Mouse (Mus musculus) hindbrain, embryonic 15.5 days (tissue): ENCODE data around the gene Gmcl1. TPM values are rescaled to one million over a fixed set of nuclear protein-coding genes. Genes with fewer than 3 reads are reported as not detected.
A peak's percentile ranks its signal among the peaks of the same experiment; 100 is the strongest.

Experiments
- ATAC-seq: fragments of 200-750 bp; cut with Nextera tagmentation; 2 replicates; pipeline ENCODE4 v1.8.0; 2017; ENCODE audit warnings: low read depth, moderate number of reproducible peaks, moderate TSS enrichment; ENCODE audit not compliant: low FRiP score
- H3K27ac ChIP-seq: fragments of 300-500 bp; sonication (generic); replicated peaks from 2 replicates; pipeline ENCODE4 v1.5.1; 2015; ENCODE audit warnings: mild to moderate bottlenecking, inconsistent platforms
- H3K27me3 ChIP-seq: fragments of 300-500 bp; sonication (generic); 2 replicates; pipeline ENCODE4 v1.6.1; 2015; ENCODE audit warnings: control low read depth, inconsistent platforms
- H3K36me3 ChIP-seq: fragments of 300-500 bp; sonication (generic); 2 replicates; pipeline ENCODE4 v1.6.1; 2015; ENCODE audit warnings: control low read depth, inconsistent platforms
- H3K4me1 ChIP-seq: fragments of 300-500 bp; sonication (generic); replicated peaks from 2 replicates; pipeline ENCODE4 v1.6.1; 2015; ENCODE audit warnings: control low read depth, inconsistent platforms
- H3K4me2 ChIP-seq: fragments of 300-500 bp; sonication (generic); 2 replicates; pipeline ENCODE4 v1.6.1; 2015; ENCODE audit warnings: moderate library complexity, mild to moderate bottlenecking, inconsistent platforms
- H3K4me3 ChIP-seq: fragments of 300-500 bp; sonication (generic); 2 replicates; pipeline ENCODE4 v1.5.1; 2015; ENCODE audit warnings: mild to moderate bottlenecking, inconsistent platforms
- H3K9ac ChIP-seq: fragments of 300-500 bp; sonication (generic); 2 replicates; pipeline ENCODE4 v1.6.1; 2015; ENCODE audit warnings: inconsistent platforms
- H3K9me3 ChIP-seq: fragments of 300-500 bp; sonication (generic); 2 replicates; pipeline ENCODE4 v1.6.1; 2016; ENCODE audit warnings: control low read depth, inconsistent platforms
- WGBS: fragments of 180-500 bp; shearing (Covaris S2); methylation state at CpG from one replicate; pipeline ENCODE4 v1.1.7; 2015; 5-methylcytosine and 5-hydroxymethylcytosine counted together
- polyA plus RNA-seq: library from polyadenylated mRNA; unstranded; fragments of >200 nt; fragmentation: Nextera tagmentation; extraction: Ambion mirVana; gene quantifications from 2 replicates; pipeline ENCODE4 v1.2.1, GENCODE M21; 2015

The Gmcl1 gene
- polyA plus RNA-seq, 1 experiment from 2014 or later = 36.4 TPM

DNA sequence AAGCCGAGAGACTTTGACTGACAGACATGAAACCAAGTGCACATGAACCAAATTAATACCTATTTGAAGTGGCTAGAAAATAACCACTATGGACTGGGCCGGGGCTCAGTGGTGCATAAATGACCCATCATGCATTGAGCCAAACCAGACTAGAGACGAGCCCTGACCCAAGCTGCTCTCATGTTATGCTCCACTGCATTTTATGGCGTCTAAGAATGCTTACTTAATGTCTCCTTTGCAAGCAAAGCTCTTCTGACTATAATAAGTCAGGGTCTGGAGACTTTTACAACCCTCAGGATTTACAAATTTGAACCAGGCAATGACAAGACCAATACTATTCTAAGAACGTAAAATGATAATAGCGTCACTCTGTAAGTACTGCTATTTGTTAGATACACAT lies 54.8 kb downstream of the Gmcl1 start:
- Histone ChIP-seq H3K4me1 (peaks cover 2% of the 10 kb centered on the region), H3K36me3 (peaks cover 88% of the 10 kb centered on the region), H3K27ac (no peak overlapping the region), H3K27me3 (no peaks in the 10 kb centered on the region), H3K9me3 (no peaks in the 10 kb centered on the region), H3K4me3 (no peak overlapping the region), H3K9ac (no peak overlapping the region), H3K4me2 (no peak overlapping the region)
- 78% methylated on average over 6 of the region's 6 CpGs for WGBS
- ATAC-seq = no peak

DNA sequence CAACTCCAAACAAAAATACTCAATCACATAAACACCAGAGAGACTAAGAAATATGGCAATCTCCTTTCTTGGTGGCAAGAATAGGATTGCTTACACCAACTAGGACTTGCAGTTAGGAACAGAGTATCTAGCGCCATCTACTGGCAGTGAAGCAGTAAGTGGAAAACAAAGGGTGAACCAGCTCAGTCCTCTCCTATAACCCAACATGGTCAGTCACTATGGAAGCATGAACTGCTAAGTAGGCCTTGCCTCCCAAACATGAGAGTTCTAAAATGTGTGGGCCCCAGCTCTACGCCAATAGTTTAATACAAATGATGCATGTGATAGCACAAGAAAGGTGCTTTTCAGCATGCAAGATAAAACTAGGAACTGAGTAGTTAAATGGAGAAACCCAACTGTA lies 62.3 kb downstream of the Gmcl1 start:
- H3K9ac ChIP-seq = no peak overlapping the region
- no peaks in the 10 kb centered on the region for H3K27me3 ChIP-seq
- peak overlapping the region; percentile 62; the same call in 1 of the 2 replicates for H3K27ac ChIP-seq
- 20% methylated on average over 2 of the region's 2 CpGs for WGBS
- H3K4me3 ChIP-seq = no peak overlapping the region
- H3K4me2 ChIP-seq = no peak overlapping the region
- ATAC-seq = no peak
- H3K4me1 ChIP-seq = peaks cover 30% of the 10 kb centered on the region
- H3K36me3 ChIP-seq = peaks cover 38% of the 10 kb centered on the region
- no peaks in the 10 kb centered on the region for H3K9me3 ChIP-seq

DNA sequence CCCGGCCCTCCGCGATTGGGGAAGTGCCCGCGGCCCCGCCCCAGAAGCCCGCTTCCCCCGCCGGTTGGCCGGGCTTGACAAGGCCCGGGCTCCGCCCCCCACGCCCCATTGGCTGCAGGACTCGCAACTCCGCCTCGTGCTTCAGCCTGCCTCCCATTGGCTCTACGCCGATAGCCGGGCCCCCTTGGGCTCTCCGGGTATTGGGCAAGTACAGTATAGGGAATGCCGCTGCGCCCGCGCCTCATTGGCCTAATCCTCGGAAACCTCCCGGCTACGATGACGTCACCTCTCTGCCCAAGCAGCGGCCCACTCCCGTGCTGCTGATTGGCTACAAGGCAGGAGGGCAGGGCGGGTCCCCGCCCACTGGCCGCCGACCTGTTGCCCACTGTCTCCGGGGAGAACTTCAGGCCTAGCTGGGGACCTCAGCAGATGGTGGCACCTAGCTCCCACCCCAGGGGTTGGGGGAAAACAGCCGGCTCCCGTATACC lies 63.9 kb downstream of the Gmcl1 start:
- Histone ChIP-seq H3K9me3 (no peaks in the 10 kb centered on the region), H3K27me3 (no peaks in the 10 kb centered on the region), H3K4me3 (peak overlapping the region; percentile 87), H3K4me1 (peaks cover 30% of the 10 kb centered on the region), H3K36me3 (peaks cover 29% of the 10 kb centered on the region), H3K9ac (peak overlapping the region; percentile 37; the same call in 1 of the 2 replicates), H3K4me2 (peak overlapping the region; percentile 64), H3K27ac (peak overlapping the region; percentile 63)
- peak; percentile 100 for ATAC-seq
- WGBS = under 1% methylated on average over 25 of the region's 37 CpGs

DNA sequence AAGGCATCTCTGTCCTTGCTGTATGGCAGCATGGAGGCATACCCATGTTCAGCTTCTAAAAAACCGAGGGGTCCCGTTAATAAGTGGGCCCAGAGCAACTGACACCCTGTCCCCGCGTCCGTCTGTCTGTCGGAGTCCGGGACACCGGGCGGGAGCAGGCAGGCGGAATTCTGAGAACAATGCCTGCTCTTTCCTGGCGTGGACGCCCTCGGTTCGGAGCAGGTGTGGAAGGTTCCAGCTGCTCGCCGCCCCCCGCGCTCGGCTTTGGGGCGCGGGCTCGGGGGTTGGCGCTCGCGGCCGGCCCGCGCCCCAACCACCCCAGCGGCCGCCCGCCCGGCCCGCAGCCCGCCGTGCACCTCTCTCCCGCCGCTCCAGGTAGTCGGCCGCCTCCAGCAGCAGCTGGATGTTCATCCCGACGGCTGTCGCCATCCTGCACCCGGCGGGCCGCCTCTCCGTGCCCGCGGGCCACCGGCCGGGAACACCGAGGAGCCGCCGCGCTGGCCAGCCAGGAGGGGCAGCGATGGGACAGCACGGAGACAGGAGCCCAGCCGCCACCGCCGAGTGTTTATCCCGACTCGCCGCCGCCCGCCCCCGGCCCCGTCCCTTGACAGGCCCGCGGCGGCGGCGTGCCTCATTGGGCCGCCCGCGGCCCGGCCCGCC lies 64.5 kb downstream of the Gmcl1 start, which contains the start of gene Mxd1:
Gene Mxd1, minus strand, starts transcription at position 582 of the 660 bp plus-strand sequence.
- Histone ChIP-seq H3K36me3 (peaks cover 25% of the 10 kb centered on the region), H3K4me2 (peak within 1 kb of the TSS; percentile 64), H3K27ac (peak within 1 kb of the TSS; percentile 63), H3K27me3 (no peaks in the 10 kb centered on the region), H3K4me3 (peak within 1 kb of the TSS; percentile 87), H3K9ac (peak within 1 kb of the TSS; percentile 68), H3K4me1 (peaks cover 30% of the 10 kb centered on the region), H3K9me3 (no peaks in the 10 kb centered on the region)
- no peak; the same call in 1 of the 2 replicates for ATAC-seq
- WGBS = under 1% methylated on average over 46 of the region's 76 CpGs

DNA sequence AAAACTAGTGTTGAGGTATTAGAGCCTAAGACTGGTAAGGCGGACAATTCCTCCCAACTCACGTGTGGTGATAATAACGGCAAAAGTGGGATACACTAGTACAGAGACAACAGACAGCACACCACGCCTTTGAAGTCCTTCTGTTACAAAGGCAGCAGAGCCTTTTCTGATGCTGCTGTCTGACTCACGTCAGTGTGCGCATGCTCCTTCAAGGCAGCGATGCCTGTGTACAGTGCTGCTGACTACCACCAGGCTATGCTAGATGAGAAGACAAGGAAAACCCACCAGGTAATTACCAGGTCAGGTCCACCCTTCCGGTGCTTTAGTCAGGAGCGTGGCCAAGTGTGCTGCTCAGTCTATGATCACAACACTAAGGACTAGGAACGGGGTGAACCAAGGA lies 66.1 kb downstream of the Gmcl1 start:
- peaks cover 30% of the 10 kb centered on the region for H3K4me1 ChIP-seq
- H3K4me2 ChIP-seq = peak overlapping the region; percentile 64
- H3K36me3 ChIP-seq = peaks cover 14% of the 10 kb centered on the region
- H3K27me3 ChIP-seq = no peaks in the 10 kb centered on the region
- no peak for ATAC-seq
- H3K9me3 ChIP-seq = no peaks in the 10 kb centered on the region
- 94% methylated on average over 10 of the region's 10 CpGs for WGBS
- H3K4me3 ChIP-seq = no peak overlapping the region
- no peak overlapping the region for H3K27ac ChIP-seq
- no peak overlapping the region for H3K9ac ChIP-seq

DNA sequence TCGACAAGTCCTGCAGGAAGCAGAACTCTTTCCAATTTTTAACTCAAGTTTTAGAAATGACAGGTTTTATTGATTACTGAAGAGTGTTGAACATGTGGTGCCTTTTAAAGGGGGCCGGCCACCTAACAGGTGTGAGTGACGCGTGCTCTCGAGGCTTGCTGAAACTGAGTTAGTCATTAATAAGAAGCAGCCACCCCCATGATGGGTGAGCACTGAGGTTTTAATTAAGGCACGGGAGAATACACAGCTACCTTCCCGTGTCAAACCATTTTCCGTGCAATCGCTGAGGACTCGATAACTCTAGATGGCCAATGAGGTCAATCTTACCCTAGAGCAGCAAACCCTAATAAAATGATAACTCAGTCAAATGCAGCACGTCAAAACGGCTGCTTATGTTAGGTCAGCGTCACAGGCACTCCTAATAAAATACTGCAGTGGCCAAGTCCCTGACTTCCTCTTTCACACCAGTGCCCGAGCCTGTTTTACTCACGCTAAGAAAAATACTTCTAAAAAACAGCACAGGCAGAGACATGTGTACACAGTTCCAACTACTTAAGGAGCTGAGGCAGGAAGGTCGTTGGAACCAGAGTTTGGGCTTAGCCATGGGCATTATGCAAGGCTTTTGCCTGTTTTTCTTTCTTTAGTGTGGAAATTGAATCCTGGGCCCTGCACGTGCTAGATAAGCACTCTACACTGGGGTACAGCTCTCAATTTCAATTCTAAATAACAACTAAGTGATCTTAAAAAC lies 67.4 kb downstream of the Gmcl1 start:
- Histone ChIP-seq H3K4me3 (no peak overlapping the region), H3K27ac (no peak overlapping the region), H3K9ac (no peak overlapping the region), H3K27me3 (no peaks in the 10 kb centered on the region), H3K9me3 (no peaks in the 10 kb centered on the region), H3K4me1 (peaks cover 30% of the 10 kb centered on the region), H3K4me2 (no peak overlapping the region), H3K36me3 (peaks cover 21% of the 10 kb centered on the region)
- no peak for ATAC-seq
- WGBS = 86% methylated on average over 17 of the region's 17 CpGs

DNA sequence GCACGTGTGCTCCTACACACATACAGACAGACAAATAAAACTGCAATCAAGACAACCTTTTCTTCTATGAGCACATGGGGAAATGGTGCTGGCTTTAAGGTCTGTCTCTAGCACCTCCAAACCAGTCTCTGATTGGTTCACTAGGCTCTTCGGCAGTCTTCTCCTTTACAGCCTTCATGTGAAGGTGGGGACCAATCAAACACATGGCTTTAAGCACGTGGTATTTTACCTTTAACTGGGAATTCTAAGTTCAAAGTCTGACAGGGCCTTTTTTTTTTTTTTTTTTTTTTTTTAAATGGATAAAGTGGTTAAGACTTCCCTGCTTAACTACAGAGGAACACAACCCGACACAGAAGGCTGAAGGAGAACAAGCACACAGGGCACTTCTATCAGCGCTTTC lies 68.1 kb downstream of the Gmcl1 start:
- no peak overlapping the region for H3K4me2 ChIP-seq
- WGBS = 87% methylated on average over 5 of the region's 5 CpGs
- no peaks in the 10 kb centered on the region for H3K9me3 ChIP-seq
- peaks cover 26% of the 10 kb centered on the region for H3K36me3 ChIP-seq
- H3K4me3 ChIP-seq = no peak overlapping the region
- H3K27me3 ChIP-seq = no peaks in the 10 kb centered on the region
- ATAC-seq = no peak
- H3K9ac ChIP-seq = no peak overlapping the region
- H3K27ac ChIP-seq = no peak overlapping the region
- peaks cover 29% of the 10 kb centered on the region for H3K4me1 ChIP-seq

DNA sequence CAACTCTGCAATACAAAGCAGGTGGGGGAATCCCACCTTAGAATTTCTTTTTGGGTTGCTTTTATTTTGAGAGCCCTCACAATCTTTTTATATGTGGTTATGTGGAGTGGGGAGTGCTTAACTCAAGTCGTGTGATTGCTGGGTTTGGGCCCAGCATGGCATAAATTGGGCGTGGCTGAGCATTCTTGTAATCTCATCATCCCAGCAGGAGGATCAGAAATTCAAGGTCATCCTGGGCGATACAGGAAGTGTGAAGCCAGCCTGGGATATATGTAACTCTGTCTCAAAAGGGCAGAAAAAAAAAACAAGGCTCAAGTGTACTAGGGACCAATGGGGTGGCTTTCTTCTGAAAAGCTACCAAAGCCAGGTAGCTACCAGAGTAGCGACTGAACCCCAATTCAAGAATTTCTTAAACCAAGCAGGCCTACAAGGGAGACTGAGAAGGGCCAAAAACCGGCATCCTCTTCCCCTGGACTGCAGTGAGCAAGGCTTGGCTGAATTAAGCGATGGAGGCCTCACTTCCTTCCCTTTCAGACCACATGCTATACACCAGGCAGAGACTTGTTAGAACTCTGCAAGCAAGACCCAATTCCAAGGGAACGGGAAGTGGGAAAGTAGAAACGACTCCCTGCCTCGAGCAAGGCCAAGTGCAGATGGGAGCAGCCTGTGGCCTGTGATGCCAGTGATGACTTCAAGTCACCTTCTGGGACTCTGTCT lies 72.9 kb downstream of the Gmcl1 start:
- WGBS = 76% methylated on average over 9 of the region's 9 CpGs
- Histone ChIP-seq H3K9me3 (no peaks in the 10 kb centered on the region), H3K27me3 (no peaks in the 10 kb centered on the region), H3K4me2 (no peak overlapping the region), H3K9ac (no peak overlapping the region), H3K4me3 (no peak overlapping the region), H3K27ac (no peak overlapping the region), H3K36me3 (peaks cover 48% of the 10 kb centered on the region), H3K4me1 (no peaks in the 10 kb centered on the region)
- no peak for ATAC-seq

DNA sequence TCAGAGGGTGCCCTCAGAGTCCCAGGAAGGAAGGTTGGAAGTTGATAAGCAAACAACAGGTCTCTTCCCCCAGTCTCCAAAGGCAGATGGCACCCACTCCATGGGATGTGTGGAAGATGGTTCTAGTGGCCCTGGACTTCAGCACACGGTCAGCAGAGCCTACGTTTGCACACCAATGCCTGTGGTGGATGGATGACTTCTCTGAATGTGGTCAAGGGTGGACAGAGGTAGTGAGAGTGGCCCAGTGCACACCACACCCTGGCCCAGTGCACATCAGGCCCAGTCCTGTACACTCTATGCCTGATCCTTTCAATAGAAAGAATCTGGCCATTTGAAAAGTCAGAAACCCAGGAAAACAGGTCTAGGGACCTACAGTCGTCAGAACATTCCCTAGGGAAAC lies 74.7 kb downstream of the Gmcl1 start:
- H3K27ac ChIP-seq = no peak overlapping the region
- ATAC-seq = no peak
- H3K4me1 ChIP-seq = no peaks in the 10 kb centered on the region
- no peak overlapping the region for H3K9ac ChIP-seq
- H3K9me3 ChIP-seq = no peaks in the 10 kb centered on the region
- 84% methylated on average over 3 of the region's 3 CpGs for WGBS
- H3K4me2 ChIP-seq = no peak overlapping the region
- peaks cover 46% of the 10 kb centered on the region for H3K36me3 ChIP-seq
- no peaks in the 10 kb centered on the region for H3K27me3 ChIP-seq
- H3K4me3 ChIP-seq = no peak overlapping the region

DNA sequence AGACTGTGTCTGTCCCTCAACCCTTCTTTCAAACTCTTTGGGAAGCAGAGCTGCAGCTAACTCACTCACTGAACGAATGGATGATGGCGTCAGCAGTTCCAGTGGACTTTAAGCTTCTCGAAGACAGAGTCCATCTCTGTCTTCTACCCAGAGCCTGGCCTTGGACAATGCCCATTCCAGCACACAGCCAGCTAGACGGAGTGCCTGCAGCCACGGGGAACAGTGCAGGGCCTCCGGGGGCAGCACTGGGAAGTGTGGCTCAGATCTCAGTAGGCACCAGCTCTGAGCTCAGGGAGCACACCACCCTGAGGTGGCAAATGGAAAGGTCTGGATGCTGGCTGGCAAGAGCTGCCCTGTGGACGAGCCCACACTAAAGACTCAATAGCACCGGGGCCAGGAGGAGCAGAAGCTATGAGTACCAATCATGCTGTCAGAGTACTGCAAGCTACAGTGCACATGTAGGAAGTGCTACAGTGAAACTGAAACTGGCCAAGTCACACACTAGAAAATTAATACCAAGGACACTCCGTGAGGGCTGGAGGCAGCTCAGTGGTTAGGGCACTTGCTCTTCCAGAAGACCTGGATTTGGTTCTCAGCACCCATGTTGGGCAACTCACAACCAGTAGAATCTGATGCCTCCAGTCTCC lies 78.8 kb downstream of the Gmcl1 start:
- H3K36me3 ChIP-seq = peaks cover 52% of the 10 kb centered on the region
- no peak overlapping the region for H3K4me2 ChIP-seq
- H3K4me1 ChIP-seq = no peaks in the 10 kb centered on the region
- WGBS = 82% methylated on average over 9 of the region's 9 CpGs
- no peak overlapping the region for H3K4me3 ChIP-seq
- H3K9me3 ChIP-seq = no peaks in the 10 kb centered on the region
- no peak for ATAC-seq
- H3K27ac ChIP-seq = no peak overlapping the region
- H3K27me3 ChIP-seq = no peaks in the 10 kb centered on the region
- no peak overlapping the region for H3K9ac ChIP-seq

DNA sequence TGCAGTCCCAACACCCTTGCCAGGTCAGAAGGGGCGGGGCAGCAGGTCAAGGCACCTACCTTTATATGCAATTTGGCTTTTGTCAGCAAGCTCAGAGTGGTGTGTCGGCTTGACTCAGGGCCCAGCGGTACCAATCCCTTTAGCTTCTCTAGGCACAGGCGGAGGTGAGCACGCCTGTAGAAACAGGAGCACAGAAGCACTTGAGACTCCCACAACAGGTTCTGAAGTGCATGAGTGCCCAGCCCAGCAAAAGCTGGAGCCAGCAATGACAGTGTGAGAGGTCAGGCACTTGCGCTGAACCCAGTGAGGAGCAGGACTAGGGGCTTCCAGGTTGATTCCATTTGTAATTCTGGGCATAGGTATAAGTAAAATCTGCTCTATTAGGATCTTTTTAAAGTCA lies 80.2 kb downstream of the Gmcl1 start:
- H3K9ac ChIP-seq = no peak overlapping the region
- 92% methylated on average over 6 of the region's 6 CpGs for WGBS
- H3K9me3 ChIP-seq = no peaks in the 10 kb centered on the region
- no peak for ATAC-seq
- no peak overlapping the region for H3K27ac ChIP-seq
- H3K4me2 ChIP-seq = no peak overlapping the region
- no peaks in the 10 kb centered on the region for H3K4me1 ChIP-seq
- no peak overlapping the region for H3K4me3 ChIP-seq
- peaks cover 57% of the 10 kb centered on the region for H3K36me3 ChIP-seq
- no peaks in the 10 kb centered on the region for H3K27me3 ChIP-seq
